Mouse (Mus musculus) cerebellum, adult 18-20 months (tissue): Measurements from ENCODE around the gene Rpusd4.

Experiments used
- DNase-seq, 2 experiments: peaks; one replicate each; pipeline ENCODE4 v3.0.0; 2021

The Rpusd4 gene

DNA sequence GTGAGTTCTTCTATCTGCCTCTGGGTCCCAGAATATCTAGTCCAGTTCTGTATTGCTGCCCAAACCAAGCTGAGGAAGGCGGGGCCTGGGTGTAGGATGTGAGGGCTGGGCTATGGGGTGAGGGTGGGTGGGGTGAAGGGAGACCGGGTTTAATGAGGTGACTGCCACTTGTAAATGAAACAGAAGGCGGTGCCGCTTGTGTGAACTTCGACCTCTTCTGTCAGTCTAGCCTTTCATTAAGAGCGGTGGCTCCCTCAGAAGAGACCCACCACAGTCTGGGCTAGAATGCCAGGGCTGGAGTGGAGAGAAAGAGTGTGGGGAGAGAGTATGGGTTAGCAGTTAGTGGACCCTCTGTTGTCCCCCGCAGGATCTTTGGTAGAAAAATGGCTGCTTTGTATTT is 22.3 kb downstream of the Rpusd4 start:
- no peak for DNase-seq

- DNase-seq = no peak
These were observed 22.8 kb downstream of the Rpusd4 start for GRCm38 (mm10) chr9:35290417-35290816.

DNA sequence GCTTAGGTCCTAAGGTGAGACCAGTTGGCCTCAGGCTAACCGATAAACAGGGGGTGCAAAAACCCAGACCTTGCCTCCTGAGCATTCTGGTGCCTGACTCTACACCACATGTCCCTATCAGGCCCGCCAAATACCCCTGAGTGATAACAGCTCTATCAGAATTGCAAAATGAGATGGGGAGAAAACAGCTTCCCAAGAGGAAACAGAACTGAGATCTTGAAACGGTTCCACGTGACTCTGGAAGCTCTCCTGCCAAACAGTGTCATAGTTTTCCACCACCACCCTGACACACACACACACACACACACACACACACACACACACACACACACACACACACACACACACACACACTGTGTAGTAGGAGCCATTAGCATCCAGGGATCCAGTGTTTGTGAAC is 23.3 kb downstream of the Rpusd4 start:
- no peak for DNase-seq

- DNase-seq = no peak
These were observed 25.8 kb downstream of the Rpusd4 start for GRCm38 (mm10) chr9:35293465-35293864.

- no peak for DNase-seq
These were observed 30.1 kb downstream of the Rpusd4 start for GRCm38 (mm10) chr9:35297791-35298190.

DNA sequence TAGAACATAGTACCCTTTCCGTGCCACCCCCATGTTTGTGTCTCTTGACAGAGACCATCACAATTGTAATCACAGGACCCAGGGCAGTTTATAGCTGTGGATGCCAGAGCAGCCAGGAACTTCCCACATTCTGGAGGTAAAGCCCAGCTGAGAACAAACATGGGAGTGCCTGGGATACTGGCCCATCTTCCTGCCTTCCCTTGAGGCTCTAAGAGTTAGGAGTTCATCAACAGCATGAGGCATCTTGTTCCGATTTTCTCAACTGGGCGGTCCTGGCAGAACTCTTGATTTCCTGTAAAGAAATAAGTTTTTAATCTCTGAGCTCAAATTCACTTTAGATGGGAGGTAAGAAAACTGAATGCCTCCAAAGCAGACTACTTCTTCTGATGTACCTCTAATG is 34.5 kb downstream of the Rpusd4 start:
- DNase-seq = no peak

GRCm38 (mm10) chr9:35307461-35307860 is 39.8 kb downstream of the Rpusd4 start:
- DNase-seq = peak; percentile 64 to 72

DNA sequence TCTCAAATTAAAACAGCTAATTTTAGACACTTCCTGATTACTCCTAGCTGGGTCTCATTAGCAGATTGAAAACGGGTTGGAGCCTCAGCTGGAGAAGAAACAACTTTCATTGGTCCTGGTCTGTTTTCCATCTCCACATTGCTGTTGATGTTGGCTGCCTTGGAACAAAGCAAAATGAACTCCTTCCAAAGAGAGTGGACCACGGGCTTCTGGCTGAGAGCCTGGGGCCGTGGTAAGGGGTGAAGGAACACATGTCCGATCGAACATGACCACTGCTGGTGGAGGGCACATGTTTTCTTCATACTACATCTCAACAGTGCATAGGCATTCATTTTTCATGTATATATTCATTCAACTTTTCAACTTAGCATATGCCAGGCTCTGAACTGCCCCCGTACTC is 42.7 kb downstream of the Rpusd4 start:
- no peak for DNase-seq

- DNase-seq = peak; percentile 72 to 78
These were observed 44.9 kb downstream of the Rpusd4 start for GRCm38 (mm10) chr9:35312516-35312915.

GRCm38 (mm10) chr9:35313601-35314000 is 45.9 kb downstream of the Rpusd4 start:
- DNase-seq = no peak

- no peak for DNase-seq
These were observed 46.6 kb downstream of the Rpusd4 start for GRCm38 (mm10) chr9:35314254-35314653.

DNA sequence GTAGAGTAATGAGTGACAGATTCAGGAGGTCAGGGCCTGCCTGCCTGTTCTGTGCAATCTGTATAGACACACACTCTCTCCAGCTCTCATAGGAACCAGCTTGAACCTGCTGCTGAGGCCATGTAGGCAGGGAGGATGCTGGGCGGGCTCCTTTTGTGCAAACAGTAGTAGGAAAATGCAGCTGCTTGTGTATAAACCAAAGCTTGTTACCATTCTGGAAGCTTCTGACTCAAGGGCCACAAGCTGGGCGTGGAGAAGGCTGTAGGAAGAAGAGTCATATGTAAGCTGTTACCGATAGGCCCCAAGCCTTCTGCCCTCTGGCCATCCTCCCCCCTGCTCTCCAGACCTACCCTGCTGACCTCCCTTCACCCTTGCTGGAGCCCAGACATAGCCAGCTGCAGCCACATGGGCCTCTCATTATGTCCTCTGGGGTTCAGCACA is 49.1 kb downstream of the Rpusd4 start:
- DNase-seq = no peak

GRCm38 (mm10) chr9:35317233-35317980 is 49.7 kb downstream of the Rpusd4 start:
- DNase-seq = no peak

- no peak for DNase-seq
These were observed 51.0 kb downstream of the Rpusd4 start for GRCm38 (mm10) chr9:35318537-35319172.

DNA sequence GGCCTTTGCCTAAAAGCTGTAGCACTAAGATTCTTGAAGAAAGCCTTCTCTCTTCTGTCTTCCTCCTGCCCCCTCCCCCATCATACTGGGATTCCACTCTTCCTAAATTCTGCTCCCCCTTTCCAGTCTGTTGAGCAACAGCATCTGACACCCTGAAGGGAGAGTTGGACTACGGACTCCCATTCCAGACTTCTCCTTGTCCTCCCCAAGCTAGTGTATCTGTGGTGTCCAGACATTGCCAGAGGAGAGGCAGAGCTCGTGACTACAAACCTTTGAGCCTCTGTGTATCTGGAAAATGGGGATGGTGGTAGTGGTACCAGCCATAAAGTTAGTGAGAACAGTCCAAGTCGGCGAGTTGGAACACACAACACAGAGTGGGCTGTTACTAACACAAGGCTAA is 52.6 kb downstream of the Rpusd4 start:
- DNase-seq = no peak

- DNase-seq = no peak
These were observed 56.3 kb downstream of the Rpusd4 start for GRCm38 (mm10) chr9:35323974-35324373.

GRCm38 (mm10) chr9:35324571-35324970 is 56.9 kb downstream of the Rpusd4 start:
- no peak for DNase-seq

DNA sequence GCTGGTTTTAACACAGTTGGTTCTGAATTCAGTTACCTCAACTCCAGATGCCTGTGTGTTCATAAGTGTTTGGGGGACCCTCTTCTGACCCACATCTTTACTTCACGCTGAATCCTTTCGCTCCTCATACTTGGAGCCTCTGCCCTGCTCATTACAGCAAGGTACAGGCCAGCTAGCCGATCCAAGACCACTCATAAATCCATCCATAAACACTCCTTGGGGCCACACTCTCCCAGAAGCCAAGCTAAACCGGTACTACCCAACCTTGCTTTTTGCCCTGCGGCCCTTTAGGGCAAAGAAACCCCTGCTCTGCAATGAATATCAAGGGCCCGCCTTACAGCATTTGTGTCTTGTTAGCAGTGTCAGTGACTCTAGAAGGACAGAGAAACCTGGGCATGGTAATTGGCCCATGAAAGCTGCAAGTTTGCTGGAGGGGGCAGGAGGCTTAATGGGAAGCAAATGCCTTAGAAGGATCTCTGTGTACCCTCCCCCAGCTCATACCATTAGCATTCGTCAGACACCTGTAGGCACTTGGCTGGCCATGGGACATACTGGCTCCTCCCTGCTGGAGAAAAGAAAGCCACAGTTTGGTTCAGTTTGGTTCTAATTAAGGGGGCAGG is 59.1 kb downstream of the Rpusd4 start:
- DNase-seq = no peak
